Mouse (Mus musculus) left cerebral cortex, adult 8-10 months (tissue): ENCODE measurements at regions not wholly inside any gene's neighbourhood (a gene's known extent, or its start where the extent isn't known, plus 50 kb on each side); places are given as distances from the start of the nearest gene placed in this dataset.

Source experiments
- DNase-seq, 2 experiments: peaks; one replicate each; pipeline ENCODE4 v3.0.0; 2022; ENCODE audit warnings: low spot score in 2 of 2

- DNase-seq: no peak
These were observed 173.8 kb upstream of the Dmrta1 start for GRCm38 (mm10) chr4:89505368-89505819.

GRCm38 (mm10) chr4:89500232-89500631 is 179.0 kb upstream of the Dmrta1 start:
- DNase-seq: no peak

- DNase-seq: no peak
These were observed 180.1 kb upstream of the Cdkn2b start for GRCm38 (mm10) chr4:89490947-89491346.

GRCm38 (mm10) chr4:89487416-89488165 is 176.8 kb upstream of the Cdkn2b start:
- DNase-seq: no peak

- DNase-seq: no peak
These were observed 176.1 kb upstream of the Cdkn2b start for GRCm38 (mm10) chr4:89486963-89487362.

- DNase-seq: no peak
These were observed 175.2 kb upstream of the Cdkn2b start for GRCm38 (mm10) chr4:89485981-89486531.

GRCm38 (mm10) chr4:89478646-89479237 is 167.9 kb upstream of the Cdkn2b start:
- no peak for DNase-seq

GRCm38 (mm10) chr4:89475848-89476247 is 165.0 kb upstream of the Cdkn2b start:
- no peak for DNase-seq

GRCm38 (mm10) chr4:89474836-89475541 is 164.2 kb upstream of the Cdkn2b start:
- DNase-seq: no peak

- no peak for DNase-seq
These were observed 160.6 kb upstream of the Cdkn2b start for GRCm38 (mm10) chr4:89471426-89471825.

- no peak for DNase-seq
These were observed 159.9 kb upstream of the Cdkn2b start for GRCm38 (mm10) chr4:89470756-89471155.

GRCm38 (mm10) chr4:89469883-89470282 is 159.0 kb upstream of the Cdkn2b start:
- DNase-seq: peak in 1 of 2 experiments; percentile 8

GRCm38 (mm10) chr4:89469406-89469805 is 158.6 kb upstream of the Cdkn2b start:
- DNase-seq: no peak

- DNase-seq: peak in 1 of 2 experiments; percentile 20
These were observed 155.9 kb upstream of the Cdkn2b start for GRCm38 (mm10) chr4:89466766-89467165.

- no peak for DNase-seq
These were observed 152.3 kb upstream of the Cdkn2b start for GRCm38 (mm10) chr4:89463121-89463520.

GRCm38 (mm10) chr4:89460170-89460762 is 149.4 kb upstream of the Cdkn2b start:
- DNase-seq: no peak

- DNase-seq: no peak
These were observed 148.5 kb upstream of the Cdkn2b start for GRCm38 (mm10) chr4:89459346-89459666.

GRCm38 (mm10) chr4:89458628-89459345 is 147.9 kb upstream of the Cdkn2b start:
- DNase-seq: no peak

- no peak for DNase-seq
These were observed 147.0 kb upstream of the Cdkn2b start for GRCm38 (mm10) chr4:89457861-89458260.

GRCm38 (mm10) chr4:89454926-89455325 is 144.1 kb upstream of the Cdkn2b start:
- DNase-seq: no peak

- no peak for DNase-seq
These were observed 142.2 kb upstream of the Cdkn2b start for GRCm38 (mm10) chr4:89453051-89453450.
